Mouse (Mus musculus): ENCODE data around the gene Bcas1.
A peak's percentile ranks its signal among the peaks of the same experiment; 100 is the strongest.

Gene Bcas1

GRCm38 (mm10) chr2:170411490-170412168 is 16.0 kb downstream of the Bcas1 start:
- DNase-seq, result no peak

GRCm38 (mm10) chr2:170410677-170411489 is 16.8 kb downstream of the Bcas1 start:
- DNase-seq, result peak in 1 of 2 experiments; percentile 16

DNA sequence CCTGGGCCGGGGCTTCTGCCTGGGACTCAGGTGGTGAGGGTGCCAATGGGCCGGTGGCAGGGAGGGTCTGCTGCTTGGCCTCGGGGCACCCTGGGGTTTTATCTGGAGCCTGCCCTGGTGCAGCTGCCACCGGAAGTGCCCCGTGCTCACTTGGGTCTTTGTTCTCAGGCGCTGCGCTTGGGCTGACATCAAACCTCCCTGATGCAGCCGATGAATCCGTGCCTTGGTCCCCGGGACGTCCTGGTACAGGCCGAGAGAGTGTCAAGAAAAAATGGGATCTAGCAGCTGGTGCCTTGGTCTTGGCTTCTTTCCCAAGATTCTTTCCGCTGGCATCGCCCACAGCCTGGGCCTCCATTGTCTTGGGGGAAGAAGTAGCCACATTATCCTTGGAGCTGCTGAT is 21.2 kb downstream of the Bcas1 start:
- DNase-seq, result no peak

GRCm38 (mm10) chr2:170404781-170405573 is 22.7 kb downstream of the Bcas1 start:
- no peak for DNase-seq

DNA sequence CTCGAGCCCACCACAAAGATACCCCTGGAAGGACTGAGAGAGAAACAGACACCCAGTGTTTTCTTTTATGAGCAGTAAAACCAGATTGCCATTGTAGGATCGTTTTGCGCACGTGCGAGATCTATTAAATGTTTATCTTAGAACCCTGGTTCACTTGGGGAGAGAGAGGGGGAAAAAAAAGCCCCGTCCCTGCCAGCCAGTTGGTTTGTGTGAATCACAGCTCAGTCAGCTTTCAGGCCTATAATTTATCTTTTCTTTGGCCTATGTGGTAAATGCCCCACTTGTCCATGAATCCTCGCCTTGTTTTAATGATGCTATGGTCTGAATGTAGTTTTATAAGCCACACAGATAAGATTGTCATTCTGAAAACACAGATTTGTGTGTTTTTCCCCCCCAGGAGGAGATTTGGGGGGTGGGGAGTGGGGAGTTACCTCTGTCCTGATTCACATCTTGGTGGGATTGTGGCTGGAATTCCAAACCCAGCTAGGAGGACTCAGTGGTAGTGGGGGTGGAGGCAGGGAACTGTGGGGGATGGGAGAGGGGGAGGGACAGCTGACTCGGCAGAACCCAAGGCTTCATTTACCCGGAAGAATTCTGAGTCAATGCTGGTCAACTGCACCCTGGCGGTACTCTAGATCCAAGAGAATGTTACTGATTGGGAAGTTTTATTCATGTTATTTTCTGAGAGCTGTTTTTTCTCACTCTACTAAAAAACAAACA is 23.8 kb downstream of the Bcas1 start:
- no peak for DNase-seq

- DNase-seq, result peak; percentile 83 to 85
Measured at GRCm38 (mm10) chr2:170401211-170401799, 26.3 kb downstream of the Bcas1 start.

DNA sequence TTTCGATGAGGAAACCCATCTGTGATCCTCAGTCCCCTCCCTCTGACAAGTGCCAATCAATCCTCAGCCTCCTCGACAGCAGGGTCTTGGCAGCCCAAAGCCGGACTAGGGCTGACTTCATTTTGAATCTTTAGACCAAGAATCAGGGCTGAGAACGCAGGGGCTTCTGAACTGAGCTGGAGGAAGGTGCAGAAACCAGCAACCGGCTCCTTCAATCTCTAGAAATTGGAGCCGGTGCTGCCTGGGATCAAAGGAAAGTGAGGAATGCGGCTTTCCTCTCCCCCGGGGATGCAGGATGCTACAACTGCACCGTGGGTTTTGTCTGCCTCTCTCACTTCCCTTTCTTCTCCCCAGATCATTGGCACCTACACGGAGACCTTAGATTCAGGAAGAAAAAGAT is 27.0 kb downstream of the Bcas1 start:
- DNase-seq, result peak in 1 of 2 experiments; percentile 12

- no peak for DNase-seq
Measured at GRCm38 (mm10) chr2:170391994-170392393, 35.7 kb downstream of the Bcas1 start.

GRCm38 (mm10) chr2:170388320-170388719 is 39.3 kb downstream of the Bcas1 start:
- DNase-seq, result no peak

DNA sequence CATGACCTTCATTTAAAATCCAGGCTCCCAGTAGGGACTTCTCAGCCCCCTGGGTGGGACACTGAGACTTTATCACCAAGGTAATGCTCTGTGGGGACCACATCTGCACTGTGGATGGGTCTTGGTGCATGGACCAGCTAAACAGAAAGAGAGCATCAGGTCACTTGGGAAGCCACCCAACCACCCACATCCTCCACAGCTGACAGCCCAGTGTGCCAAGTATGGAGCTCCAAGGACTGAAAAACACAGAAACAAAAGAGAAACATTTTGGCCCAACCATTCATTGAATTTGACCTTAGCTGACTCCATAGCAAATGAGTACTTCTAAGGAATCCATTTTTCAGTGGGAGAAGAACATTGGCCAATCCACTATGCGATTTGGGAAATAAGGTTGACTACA is 42.1 kb downstream of the Bcas1 start:
- no peak for DNase-seq

- DNase-seq, result no peak
Measured at GRCm38 (mm10) chr2:170384770-170385169, 42.9 kb downstream of the Bcas1 start.

- no peak for DNase-seq
Measured at GRCm38 (mm10) chr2:170373391-170373790, 54.3 kb downstream of the Bcas1 start.

DNA sequence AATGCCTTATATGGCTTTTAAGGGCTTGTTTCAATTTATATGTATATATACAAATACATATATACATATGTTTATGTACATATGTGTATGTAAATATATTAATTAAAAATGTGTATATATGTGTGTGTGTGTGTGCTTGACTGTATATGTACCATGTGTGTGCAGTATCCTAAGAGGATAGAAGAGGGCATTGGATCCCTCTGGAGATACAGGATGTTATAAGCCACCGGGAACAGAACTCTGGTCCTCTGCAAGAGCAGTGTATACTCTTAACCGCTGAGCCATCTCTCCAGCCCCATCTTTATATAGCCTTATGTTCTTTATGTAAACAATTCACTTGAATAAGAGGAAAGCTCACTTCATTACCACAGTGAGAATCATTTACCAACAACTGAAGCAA is 62.0 kb downstream of the Bcas1 start:
- no peak for DNase-seq

GRCm38 (mm10) chr2:170365271-170365670 is 62.4 kb downstream of the Bcas1 start:
- DNase-seq, result peak in 1 of 2 experiments; percentile 42

- peak; percentile 56 to 67 for DNase-seq
Measured at GRCm38 (mm10) chr2:170356667-170357374, 70.8 kb downstream of the Bcas1 start.

GRCm38 (mm10) chr2:170354963-170355367 is 72.7 kb downstream of the Bcas1 start:
- peak; percentile 83 to 87 for DNase-seq

GRCm38 (mm10) chr2:170352273-170352672 is 75.4 kb downstream of the Bcas1 start:
- no peak for DNase-seq

DNA sequence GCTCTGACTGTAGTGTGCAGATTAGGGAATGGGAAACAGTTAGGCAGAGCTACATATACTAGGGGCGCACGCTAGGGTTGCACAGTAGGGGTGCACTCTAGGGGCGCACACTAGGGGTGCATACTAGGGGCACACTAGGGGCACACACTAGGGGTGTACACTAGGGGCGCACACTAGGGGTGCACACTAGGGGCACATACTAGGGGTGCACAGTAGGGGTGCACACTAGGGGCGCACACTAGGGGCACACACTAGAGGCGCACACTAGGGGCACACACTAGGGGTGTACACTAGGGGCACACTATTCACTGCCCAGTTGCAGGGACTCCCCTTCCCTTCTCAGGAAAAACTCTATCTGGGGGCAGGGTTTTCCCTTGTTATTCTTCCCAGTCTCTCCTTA is 75.8 kb downstream of the Bcas1 start:
- DNase-seq, result no peak

GRCm38 (mm10) chr2:170349784-170350183 is 77.9 kb downstream of the Bcas1 start:
- DNase-seq, result no peak

DNA sequence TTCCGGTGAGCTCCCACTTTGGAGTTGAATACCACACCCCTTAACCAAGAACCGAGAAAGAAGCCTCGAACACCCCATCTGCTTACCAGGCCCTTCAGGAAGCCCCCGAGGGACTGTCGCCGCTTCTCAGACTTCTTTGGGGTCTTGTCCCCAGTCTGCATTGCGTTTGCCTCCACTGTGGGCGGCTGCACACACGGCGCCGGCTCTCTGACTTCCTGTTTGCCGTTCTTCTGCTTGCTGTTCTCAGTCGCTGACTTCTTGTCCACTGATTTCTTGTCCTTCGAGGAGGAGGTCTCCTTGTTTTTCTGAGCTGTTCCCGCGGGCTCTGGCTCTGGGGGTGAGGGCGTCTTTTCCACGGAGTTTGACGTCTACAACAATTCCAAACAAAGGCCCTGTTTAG is 78.5 kb downstream of the Bcas1 start:
- no peak for DNase-seq

DNA sequence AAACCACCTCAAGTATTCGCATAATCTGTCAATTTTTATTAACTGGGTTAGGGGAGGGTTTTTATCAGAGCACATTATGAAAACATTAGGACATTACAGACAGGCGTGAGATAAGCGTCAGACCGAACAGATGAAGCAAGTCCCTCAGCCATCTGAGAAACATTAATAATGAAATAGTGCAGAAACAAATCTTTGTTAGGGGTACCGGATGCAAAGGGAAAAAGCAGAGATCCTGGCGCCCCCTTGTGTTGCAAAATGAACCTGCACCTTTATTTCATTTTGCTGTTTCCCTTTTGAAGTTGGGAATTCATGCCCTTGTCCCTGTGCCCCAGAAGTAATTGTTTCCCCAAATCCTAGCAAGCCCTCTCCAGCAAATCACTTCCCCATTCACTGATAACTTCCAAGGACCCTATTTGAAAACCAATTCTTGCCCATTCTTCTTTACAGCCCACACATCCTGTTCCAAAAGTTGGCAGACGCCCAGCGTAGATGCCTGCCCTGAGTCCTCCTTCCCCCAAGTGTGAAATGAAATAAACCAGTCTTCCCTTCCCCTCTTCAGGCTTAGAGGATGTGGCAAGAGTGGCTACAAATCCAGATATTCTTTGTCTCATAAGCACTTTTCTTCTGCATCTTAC is 80.4 kb downstream of the Bcas1 start:
- peak; percentile 73 to 77 for DNase-seq
